Mouse (Mus musculus) forebrain, embryonic 16.5 days (tissue): ENCODE measurements at regions not wholly inside any gene's neighbourhood (a gene's known extent, or its start where the extent isn't known, plus 50 kb on each side); places are given as distances from the start of the nearest gene placed in this dataset. TPM values are rescaled to one million over a fixed set of nuclear protein-coding genes. Genes with fewer than 3 reads are reported as not detected.

Experiments used
- microRNA counts: library from miRNA; unstranded; fragments of <30 nt; microRNA quantifications from one replicate; lab custom pipeline; 2016
- microRNA-seq: library from miRNA; unstranded; fragments of <30 nt; microRNA quantifications from one replicate; pipeline ENCODE4, GENCODE M21; 2017

MicroRNAs encoded in the stretch of these regions (microRNA counts, 519-probe panel; counts per million panel counts)
- microRNA mmu-miR-216a (lab: Ali Mortazavi, UCI) (2,213 counts per million, percentile 46 among the panel's probes with 10 or more counts), microRNA mmu-miR-216b (lab: Ali Mortazavi, UCI) (1,199 counts per million, percentile 9 among the panel's probes with 10 or more counts), microRNA mmu-miR-217 (lab: Ali Mortazavi, UCI) (not detected)

Small RNA genes in the stretch of these regions (microRNA-seq; reads per million reads assigned to microRNA genes)
- 12.7 reads per million, percentile 31 among the genes with 10 or more reads in this experiment for gene Mir216a
- not detected for gene Mir216b
- not detected for gene Mir216c
- 47.2 reads per million, percentile 43 among the genes with 10 or more reads in this experiment for gene Mir217
